Mouse (Mus musculus) embryonic facial prominence, embryonic 14.5 days (tissue): ENCODE data around the gene 4933402E13Rik. TPM values are rescaled to one million over a fixed set of nuclear protein-coding genes. Genes with fewer than 3 reads are reported as not detected.

Source experiments
- ATAC-seq: fragments of 200-750 bp; cut with Nextera tagmentation; 2 replicates; pipeline ENCODE4 v1.8.0; 2017; ENCODE audit warnings: low read depth, moderate number of reproducible peaks, moderate TSS enrichment
- DNase-seq: peaks from one replicate; pipeline ENCODE4 v3.0.0-alpha.2; 2015; ENCODE audit warnings: low spot score
- H3K27ac ChIP-seq: fragments of 300-500 bp; sonication (generic); replicated peaks from 2 replicates; pipeline ENCODE4 v1.5.1; 2014; ENCODE audit warnings: low read depth, mild to moderate bottlenecking, low read length, moderate library complexity
- H3K27me3 ChIP-seq: fragments of 300-500 bp; sonication (generic); replicated peaks from 2 replicates; pipeline ENCODE4 v1.6.1; 2014; ENCODE audit warnings: low read length; ENCODE audit not compliant: control insufficient read depth, insufficient read depth
- H3K36me3 ChIP-seq: fragments of 300-500 bp; sonication (generic); 2 replicates; pipeline ENCODE4 v1.6.1; 2014; ENCODE audit warnings: low read length, mixed read lengths; ENCODE audit not compliant: control insufficient read depth, insufficient read depth
- H3K4me1 ChIP-seq: fragments of 300-500 bp; sonication (generic); 2 replicates; pipeline ENCODE4 v1.6.1; 2014; ENCODE audit warnings: antibody characterized with exemption, low read length; ENCODE audit not compliant: control insufficient read depth, insufficient read depth
- H3K4me2 ChIP-seq: fragments of 300-500 bp; sonication (generic); 2 replicates; pipeline ENCODE4 v1.6.1; 2014; ENCODE audit warnings: low read depth, mild to moderate bottlenecking, low read length, moderate library complexity, mixed read lengths
- H3K4me3 ChIP-seq: fragments of 300-500 bp; sonication (generic); 2 replicates; pipeline ENCODE4 v1.5.1; 2014; ENCODE audit warnings: low read depth, mild to moderate bottlenecking, low read length
- H3K9ac ChIP-seq: fragments of 300-500 bp; sonication (generic); 2 replicates; pipeline ENCODE4 v1.6.1; 2014; ENCODE audit warnings: low read depth, mild to moderate bottlenecking, low read length, moderate library complexity, mixed read lengths
- H3K9me3 ChIP-seq: fragments of 300-500 bp; sonication (generic); 2 replicates; pipeline ENCODE4 v1.6.1; 2016; ENCODE audit warnings: low read length; ENCODE audit not compliant: control insufficient read depth
- WGBS: fragments of 180-500 bp; shearing (Covaris S2); extraction: QIAGEN DNeasy Blood & Tissue Kit; methylation state at CpG from one replicate; pipeline ENCODE4 v1.1.7; 2014; 5-methylcytosine and 5-hydroxymethylcytosine counted together
- polyA plus RNA-seq: library from polyadenylated mRNA; unstranded; fragments of >200 nt; fragmentation: Nextera tagmentation; extraction: Ambion mirVana; gene quantifications from 2 replicates; pipeline ENCODE4 v1.2.1, GENCODE M21; 2014

4933402E13Rik gene
- polyA plus RNA-seq, result 0.17 TPM in 1 of 2 replicates, not detected in the other

GRCm38 (mm10) chrX:62283199-62283598 lies at the start of gene 4933402E13Rik:
Gene 4933402E13Rik (plus strand): TSS chrX:62283499.
- Histone ChIP-seq H3K4me2 (no peak within 1 kb of the TSS), H3K27me3 (no peaks in the 10 kb centered on the region), H3K9ac (no peak within 1 kb of the TSS), H3K36me3 (no peaks in the 10 kb centered on the region), H3K27ac (no peak within 1 kb of the TSS), H3K9me3 (no peaks in the 10 kb centered on the region), H3K4me3 (no peak within 1 kb of the TSS), H3K4me1 (no peaks in the 10 kb centered on the region)
- no peak for DNase-seq
- no peak for ATAC-seq
- 86% methylated on average over 8 of the region's 8 CpGs for WGBS

Other genes with a start within 250 kb of the 4933402E13Rik start
- not detected in 2 replicates for gene 4931400O07Rik, start 184.5 kb downstream of the 4933402E13Rik start, polyA plus RNA-seq